Mouse (Mus musculus) liver, embryonic 14.5 days (tissue): ENCODE results near the gene Cldn10.

ENCODE experiments used
- CTCF ChIP-seq: IDR thresholded peaks from 2 replicates; pipeline ENCODE4 v1.5.1; 2016; ENCODE audit warnings: antibody characterized with exemption, low read depth, control low read depth
- EP300 ChIP-seq: IDR thresholded peaks from 2 replicates; pipeline ENCODE4 v1.6.1; 2016; ENCODE audit warnings: antibody characterized with exemption, low read depth

DNA sequence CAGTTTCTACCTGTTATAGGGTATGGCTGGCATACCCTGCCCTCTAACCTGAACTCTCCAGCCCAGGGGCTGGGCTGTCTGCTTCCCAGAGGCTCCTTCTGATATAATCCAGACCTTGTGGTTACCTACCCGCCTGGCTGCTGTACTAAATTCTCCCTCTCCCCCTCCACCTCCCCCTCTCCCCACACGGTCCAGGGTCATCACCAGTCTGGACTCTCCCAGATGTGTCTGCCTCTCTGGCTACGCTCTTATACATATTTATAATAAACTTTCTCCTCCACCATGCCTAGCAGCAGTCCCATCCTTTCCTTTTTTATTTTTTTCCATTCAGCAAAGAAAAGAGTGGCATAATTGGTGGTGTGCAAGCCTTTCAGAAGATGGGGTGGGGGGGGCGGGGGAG lies 38.0 kb upstream of the Cldn10 start:
- TF ChIP-seq EP300 (no peak), CTCF (no peak)
